Mouse (Mus musculus) ES-E14 (cell line): Measurements from ENCODE around the gene Adamts2.

Experiments
- ZC3H11A ChIP-seq: IDR thresholded peaks from 2 replicates; pipeline ENCODE4 v1.6.1; 2012; ENCODE audit warnings: low read depth, mild to moderate bottlenecking, inconsistent platforms, low read length, borderline replicate concordance
- ZNF384 ChIP-seq: IDR thresholded peaks from 2 replicates; pipeline ENCODE4 v1.6.1; 2012; ENCODE audit warnings: low read depth, low read length, inconsistent platforms

DNA sequence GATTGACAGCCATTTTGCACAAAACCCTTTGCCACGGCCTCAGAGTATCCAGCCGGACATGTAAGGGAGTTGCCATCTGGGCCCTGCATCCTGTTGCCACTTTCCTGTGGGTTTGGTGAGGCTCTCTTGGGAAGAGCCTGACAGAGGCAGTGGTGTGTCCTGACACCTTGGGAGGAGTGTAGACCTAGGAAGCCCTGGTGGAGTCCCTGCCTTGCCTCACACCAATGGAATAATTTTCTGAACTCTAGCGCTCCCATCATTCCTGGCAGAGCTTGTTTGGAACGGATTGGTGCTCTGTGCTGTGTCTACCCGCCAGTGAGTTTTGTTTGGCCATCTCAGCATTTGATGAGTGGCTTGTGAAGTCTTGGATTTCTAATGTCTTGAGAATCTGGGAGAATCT lies 19.5 kb downstream of the Adamts2 start:
- TF ChIP-seq ZNF384 (no peak), ZC3H11A (no peak)
